Mouse (Mus musculus) kidney, postnatal 10 days (tissue): ENCODE results near the gene Slc25a45.
A peak's percentile ranks its signal among the peaks of the same experiment; 100 is the strongest.
"Not testable (repeated sequence)": the region's sequence is repeated elsewhere in the genome, so short reads cannot be mapped to it uniquely, and the experiment has no call there.

Experiments
- DNase-seq: peaks from one replicate; pipeline ENCODE4 v3.0.0; 2021; ENCODE audit warnings: mixed read lengths

The Slc25a45 gene

DNA sequence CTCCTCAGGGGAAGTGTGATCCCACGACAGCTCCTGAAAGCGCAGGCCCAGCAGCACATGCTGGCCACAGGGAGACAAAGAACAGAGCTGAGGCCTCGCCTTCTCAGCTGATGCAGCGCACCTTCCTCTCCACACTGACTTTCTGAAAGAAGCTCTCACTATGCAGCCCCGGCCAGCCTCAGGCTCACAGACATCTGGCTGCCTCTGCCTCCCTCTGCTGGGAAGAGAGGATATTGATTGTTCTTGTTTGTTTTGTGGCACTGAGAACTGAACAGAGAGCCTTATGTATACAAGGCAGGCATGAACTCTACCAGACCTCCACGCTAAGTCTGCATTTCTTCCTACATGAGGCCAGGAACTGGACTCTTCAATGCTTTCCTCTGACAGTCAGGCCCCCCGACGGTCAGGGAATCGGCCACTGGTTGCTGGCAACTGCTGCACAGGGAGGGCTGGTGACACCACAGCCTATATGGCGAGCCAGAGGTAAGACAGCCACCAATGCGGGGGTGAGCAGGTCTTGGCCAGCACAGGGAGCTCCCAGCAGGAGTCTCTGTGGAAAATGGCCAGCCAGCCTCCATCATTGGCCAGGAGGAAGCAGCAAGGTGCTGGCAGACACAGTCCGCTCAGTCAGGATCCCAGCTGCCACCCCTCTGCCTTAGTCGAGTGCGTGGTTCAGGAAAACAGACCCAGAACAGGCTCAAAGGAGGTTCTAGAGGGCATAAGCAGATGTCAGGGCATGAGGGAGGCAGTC lies 15.1 kb upstream of the Slc25a45 start:
- DNase-seq, result no peak

DNA sequence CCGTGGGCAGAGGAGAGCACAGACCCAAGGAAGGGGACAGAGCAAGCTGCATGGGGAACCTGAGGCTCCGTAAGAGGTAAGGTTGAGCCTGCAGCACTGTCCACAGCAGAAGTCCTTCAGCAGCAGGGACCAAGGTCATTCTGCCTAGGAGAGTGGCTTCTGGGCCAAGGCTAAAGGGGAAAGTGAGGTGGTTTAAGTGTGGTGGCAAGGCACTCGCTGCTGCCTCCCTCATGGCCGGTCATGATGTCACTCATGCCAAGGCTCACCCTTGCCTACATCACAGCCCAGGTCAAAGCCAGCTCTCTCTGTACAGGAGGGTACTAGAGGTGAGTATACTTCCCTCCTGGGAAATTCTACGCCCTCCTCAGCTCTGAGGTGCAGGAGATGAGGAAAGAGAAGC lies 13.8 kb upstream of the Slc25a45 start:
- no peak for DNase-seq

DNA sequence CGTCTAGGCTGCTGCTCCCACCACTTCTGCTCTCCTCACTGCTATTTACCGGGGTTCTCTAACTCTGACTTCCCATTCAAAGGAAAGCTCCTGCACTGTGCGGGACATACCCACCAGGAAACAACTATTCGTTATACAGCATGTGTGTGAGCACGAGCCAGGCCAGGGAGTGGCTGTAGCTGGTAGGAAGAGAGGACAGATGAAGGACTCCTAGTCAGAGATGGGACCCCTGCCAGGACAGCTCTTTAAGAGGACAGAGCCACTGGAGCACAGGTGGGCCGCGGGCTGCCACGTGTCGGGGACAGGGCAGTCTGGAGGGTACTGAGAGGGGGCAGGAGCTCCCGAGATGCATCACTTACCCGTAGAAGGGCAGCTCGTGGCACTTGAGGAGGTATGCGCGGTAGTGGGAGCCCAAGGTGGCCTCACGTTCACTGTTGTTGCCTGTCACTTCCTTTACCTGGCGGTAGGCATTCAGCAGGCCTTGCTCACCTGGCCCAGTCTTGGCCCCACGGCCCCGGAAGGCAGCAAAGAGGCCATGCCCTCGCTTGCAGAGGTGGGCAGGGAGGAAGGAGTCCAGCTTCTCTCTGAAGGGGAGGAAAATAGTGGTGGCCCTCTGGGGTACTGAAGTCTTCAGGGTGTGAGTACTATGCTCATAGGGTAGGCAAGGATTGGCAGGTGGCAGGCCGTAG lies 12.8 kb upstream of the Slc25a45 start:
- no peak for DNase-seq

DNA sequence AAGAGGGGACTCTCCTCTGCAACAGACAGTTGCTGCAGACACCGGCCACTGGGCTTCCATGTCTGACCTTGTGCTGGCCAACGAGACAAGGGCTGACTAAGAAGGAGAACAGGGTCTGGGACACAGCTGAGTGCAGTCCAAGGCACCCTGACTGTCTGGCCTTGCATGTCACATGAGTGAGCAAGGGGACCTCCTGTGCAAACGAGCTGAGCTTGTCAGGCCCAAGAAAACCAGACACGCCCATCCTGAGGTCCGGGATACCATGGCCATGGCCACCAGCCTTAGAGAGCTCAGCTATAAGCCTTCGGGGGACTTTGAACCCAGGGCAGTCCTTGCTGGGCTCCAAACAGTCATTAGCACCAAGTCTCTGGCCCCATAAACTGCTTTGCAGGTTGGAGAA lies 9.5 kb upstream of the Slc25a45 start:
- no peak for DNase-seq

DNA sequence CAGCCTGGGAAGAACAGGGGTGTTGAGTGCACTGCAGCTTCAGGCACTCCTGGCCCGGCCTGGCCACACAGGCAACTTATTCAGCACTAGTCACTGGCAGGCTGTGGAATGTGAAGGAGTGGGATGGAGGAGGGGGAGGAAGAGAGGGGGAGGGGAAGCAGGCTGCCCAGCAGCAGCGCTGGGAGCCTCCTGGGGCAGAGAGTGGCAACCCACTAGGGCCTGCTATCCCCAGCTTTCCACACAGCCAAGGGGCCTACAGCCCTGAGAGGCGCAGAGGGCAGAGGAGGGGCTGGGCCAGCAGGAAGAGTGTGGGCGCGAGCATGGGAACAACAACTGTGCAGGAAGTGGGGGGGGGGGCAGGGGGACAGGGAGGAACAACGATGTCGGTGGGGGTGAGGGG lies 6.3 kb upstream of the Slc25a45 start:
- peak; percentile 73 for DNase-seq

DNA sequence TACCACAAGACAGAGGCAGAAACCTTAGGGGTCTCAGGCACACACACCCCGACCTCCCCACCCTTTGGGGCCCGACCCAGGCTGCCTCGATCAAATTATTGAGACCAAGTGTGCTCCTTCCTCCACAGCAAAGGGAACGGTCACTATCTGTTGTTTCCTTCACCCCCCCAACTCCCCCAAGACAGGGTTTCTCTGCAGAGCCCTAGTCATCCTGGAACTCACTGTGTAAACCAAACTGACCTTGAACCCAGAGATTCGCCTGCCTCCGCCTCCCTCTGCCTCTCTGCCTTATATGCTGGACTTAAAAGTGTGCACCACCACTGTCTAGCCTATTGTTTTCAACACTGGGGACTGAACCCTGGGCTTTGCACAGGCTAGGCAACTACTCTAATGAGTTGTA lies 5.9 kb upstream of the Slc25a45 start:
- no peak for DNase-seq

DNA sequence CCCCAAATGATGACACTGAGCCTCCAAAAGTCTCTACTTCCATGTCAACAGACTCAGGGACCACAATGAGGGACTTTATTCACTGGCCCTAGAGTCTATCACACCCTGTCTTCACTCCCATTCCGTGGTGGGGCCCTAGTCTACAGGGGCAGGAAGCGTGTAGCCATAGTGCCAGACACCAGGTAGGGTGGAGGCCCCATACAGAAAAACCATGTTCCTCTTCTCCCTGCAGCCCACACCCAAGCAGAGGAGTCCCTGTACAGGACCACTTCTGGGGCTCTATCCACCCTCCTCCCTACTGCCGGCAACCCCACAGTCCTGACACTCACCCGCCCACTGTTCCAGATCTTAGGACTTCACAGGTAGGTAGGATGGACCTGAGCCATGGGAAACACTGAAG lies 5.1 kb upstream of the Slc25a45 start:
- no peak for DNase-seq

DNA sequence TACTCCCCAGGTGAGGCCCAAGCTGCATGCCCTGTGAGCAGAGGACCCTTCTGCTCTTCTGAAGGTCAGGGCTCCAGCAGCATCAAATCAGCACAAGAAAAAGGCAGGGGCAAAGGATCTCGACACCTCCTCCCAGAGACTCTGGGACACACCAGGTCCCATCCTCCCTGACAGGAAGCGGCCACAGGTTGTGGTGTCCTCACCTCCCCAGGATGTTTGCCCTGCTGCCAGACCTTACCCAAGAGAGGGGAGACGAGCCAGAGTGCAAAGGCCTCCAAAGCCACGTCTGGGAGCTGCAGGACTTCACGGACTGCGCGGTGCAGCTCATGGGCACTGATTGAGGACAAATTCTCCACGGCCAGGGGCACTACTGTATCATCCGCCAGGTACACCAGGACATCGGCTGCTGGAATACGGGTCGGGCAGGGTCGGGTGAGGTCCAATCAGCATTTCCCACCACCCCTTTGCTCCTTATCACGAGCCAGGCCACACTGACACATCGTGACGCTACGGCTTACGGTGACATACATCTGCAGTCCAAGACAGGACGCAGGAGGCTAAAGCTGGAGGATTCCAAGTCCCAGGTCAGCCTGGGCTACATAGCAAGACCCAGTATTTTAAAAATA lies 4.6 kb upstream of the Slc25a45 start:
- no peak for DNase-seq

DNA sequence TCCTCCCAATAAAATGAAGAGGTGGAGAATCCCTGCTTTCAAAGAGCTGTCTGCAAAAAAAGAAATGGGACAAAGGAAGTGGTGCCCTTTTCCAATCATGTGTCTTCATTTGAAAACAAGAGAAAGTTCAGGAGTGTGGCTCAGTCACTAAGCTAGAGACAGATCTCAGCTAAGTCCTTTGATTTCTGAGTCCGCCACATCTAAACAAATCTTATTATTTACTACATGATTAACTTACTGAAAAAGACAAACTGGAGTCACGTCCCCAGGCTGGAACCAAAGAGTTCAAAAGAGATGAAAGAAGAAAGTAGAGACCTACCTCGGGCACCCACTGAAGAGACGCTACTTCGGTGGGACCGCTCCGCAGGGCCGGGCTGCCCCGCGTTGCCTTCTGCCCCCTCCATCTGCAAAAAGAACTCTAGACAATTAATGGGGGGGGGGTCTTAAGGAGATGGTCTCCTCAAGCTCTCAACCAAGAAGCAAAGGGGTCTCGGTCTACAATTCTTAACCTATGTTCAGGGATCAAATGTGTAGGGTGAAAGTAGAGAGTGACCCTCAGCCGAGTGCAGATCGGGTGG lies 3.1 kb upstream of the Slc25a45 start:
- DNase-seq, result no peak

DNA sequence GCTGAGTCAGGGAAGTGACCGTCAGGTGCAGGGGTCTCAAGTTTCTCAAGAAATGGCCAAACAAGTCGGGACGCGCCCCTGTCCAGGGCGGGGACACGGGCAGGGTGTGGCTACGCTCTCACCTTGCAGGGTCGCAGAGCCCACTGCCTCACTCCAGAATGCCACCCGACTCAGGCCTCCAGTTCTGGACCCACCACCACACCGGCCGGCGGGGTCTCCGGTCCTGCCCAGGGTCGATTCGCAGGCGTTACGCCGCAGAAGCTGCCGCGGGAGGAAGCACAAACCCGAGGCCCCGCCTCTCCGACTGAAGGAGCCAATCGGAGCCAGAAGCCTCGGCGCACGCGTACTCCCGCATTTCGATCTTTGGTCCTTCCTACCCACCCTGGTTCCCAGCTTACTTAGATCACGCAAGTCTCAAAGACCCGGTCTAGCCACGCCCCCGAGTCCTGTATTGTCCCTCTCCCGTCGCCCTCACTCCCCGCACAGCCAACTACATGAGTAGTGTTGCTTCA lies 2.6 kb upstream of the Slc25a45 start, which contains the start of gene Frmd8:
Frmd8 (minus strand) TSS at position 306 of the 512 bp plus-strand sequence.
- DNase-seq, result peak; percentile 97

DNA sequence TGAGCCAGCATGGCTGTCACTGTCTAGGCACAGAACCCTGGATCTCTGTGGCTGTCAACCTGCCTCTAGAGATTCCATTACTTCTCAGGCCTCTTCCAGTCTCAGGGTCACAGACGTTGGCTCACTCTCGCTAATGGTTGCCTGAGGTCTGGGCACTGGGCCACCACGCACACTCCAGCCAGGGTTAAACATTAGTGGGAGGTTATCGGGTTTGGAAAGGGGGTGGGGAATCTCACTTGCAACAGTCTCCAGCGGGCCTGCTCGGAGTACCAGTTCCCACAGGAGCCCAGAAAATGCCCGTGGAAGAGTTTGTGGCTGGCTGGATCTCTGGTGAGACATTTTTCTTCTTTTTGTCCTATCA lies 734 bp downstream of the Slc25a45 start:
- DNase-seq, result peak; percentile 85

DNA sequence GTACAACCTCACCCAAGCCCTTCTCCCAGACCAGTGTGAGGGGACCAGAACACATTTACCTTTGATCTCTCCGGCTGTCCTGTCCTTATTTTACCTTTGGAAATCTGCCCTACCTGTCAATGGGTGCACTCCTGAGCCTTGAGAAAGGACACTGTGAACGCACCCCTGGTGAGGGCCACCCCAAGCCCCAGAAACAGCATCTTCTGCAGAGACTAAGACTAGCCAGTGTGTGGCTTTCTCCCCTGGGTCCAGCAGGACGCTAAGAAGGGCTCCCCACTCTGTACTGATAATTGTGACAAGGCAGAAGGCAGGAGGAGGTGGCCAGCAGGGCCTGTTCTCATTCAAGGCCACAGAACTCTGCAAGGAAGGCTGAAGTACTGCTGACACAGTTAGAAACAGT lies 1.3 kb downstream of the Slc25a45 start:
- DNase-seq, result no peak

DNA sequence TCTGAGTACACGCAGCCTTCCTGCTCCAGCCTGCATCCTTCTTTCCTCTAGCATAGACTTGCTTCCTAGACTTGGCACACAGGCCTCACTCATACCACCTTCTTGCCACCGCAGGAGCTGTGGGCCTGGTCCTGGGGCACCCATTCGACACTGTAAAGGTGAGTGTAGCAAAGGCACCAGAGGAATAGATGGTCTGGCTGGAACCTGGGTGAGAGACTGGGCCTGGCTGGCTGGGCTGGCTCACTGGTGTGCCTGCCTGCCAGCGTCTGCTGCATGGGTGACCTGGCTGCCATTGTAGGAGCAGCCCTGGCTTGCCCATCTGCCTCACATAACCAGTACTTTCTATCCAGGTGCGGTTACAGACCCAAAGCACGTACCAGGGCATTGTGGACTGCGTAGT lies 2.1 kb downstream of the Slc25a45 start:
- no peak for DNase-seq

DNA sequence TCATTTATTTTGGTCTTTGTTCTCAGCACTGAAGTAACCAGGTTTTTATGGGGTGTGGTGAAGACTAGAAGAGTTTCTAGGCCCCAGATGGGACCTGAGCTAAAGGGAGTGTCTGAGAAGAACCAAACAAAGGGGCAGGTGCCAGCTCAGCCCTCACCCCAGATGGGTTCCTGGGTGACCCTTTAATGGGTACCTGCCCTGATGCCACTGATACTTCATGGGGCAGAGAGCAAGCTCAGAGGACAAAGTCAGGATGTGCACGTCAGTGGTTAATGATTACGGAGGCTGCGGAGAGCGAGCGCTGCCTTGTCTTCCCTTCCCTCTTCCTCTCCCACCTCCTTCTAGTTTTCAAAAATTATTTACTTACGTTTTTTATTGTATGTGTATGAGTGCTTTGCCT lies 3.5 kb downstream of the Slc25a45 start:
- peak; percentile 49 for DNase-seq

DNA sequence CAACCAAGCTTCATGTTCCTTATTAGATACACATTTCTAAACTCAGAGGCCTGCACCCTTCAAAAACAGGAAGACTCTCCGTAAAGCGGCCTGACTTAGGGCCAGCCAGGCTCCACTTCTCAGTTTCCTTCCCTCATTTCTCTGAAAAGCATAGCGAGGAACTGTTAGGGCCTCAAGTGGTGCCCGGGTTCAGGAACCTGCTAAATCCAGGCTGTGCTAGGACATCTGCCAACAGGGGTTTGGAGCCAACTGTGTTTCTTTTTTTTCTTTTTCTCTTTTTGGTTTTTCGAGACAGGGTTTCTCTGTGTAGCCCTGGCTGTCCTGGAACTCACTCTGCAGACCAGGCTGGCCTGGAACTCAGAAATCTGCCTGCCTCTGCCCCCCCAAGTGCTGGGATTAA lies 4.5 kb downstream of the Slc25a45 start:
- not testable (repeated sequence) for DNase-seq

DNA sequence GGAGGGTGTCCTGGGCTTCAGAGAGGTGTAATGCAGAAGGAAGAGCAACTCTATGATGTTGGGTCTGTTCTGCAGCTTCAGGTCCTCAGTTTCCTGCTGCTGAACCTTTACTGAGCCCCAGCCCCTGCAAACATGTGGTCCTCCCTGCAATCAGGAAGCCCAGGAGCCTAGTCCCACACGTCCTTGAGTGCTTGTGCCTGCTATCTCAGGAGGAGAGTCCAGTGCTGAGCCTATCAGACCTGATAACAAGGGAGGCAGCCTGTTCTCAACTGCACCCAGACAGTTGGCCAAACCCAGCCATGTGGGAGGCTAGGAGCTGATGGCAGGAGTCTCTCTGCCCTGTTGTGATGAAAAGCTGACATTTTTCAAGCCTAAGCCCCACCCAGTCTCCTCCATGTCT lies 6.3 kb downstream of the Slc25a45 start:
- no peak for DNase-seq

DNA sequence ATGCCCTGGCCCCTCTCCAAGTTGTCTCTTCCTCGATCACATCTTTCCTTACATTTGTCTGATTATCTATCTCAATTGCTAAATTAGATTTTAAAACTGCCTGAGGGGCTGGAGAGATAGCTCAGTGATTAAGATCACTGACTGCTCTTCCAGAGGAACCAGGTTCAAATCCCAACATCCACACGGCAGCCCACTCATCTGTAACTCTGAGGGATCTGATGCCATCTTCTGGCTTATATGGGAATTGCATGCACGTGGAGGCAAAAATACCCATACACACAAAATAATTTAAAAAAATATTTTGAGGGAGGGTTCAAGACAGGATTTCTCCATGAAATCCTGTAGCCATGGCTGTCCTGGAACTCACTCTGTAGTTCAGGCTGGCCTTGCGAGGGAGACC lies 8.2 kb downstream of the Slc25a45 start:
- no peak for DNase-seq

DNA sequence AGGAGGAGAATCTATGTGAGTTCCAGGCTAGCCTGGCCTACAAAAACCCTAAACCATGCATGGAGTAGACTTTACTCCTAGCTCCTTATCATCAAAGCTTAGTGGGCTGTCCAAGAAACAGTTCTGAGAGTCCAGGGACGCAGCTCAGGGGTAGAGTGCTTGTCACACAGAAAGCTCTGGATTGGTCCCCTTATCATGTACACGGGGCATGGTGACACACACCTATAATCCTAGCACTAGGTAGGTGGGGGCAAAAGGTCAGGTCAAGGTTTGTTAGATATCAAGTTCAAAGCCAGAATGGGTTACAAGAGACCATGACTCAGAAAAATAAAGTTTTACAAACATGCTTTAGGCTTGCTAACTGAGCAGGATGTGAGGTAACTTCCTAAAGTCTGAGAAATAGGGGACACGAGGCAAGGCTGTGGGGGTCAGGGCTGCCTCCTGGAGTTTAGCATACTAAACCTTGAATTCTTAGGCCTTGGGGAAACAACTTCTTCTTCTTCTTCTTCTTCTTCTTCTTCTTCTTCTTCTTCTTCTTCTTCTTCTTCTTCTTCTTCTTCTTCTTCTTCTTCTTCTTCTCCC lies 9.7 kb downstream of the Slc25a45 start:
- no peak for DNase-seq

DNA sequence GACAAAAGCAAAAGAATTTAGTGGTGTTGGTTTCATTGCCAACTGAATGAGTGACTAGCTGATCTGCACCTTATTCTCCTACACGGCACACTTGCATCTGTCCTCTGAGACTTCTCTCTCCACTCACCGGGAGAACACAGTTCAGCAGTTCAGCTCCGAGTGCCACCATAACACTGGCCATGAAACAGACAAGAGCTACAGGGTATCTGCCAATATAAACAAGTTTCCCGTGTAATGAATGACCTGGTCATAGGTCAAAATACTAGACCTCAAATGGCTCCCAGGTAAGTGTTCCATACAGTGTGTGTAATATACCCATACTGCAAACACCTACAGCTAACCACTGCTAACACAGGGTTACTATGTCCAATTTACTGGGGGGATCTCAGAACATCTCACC lies 11.6 kb downstream of the Slc25a45 start:
- no peak for DNase-seq

DNA sequence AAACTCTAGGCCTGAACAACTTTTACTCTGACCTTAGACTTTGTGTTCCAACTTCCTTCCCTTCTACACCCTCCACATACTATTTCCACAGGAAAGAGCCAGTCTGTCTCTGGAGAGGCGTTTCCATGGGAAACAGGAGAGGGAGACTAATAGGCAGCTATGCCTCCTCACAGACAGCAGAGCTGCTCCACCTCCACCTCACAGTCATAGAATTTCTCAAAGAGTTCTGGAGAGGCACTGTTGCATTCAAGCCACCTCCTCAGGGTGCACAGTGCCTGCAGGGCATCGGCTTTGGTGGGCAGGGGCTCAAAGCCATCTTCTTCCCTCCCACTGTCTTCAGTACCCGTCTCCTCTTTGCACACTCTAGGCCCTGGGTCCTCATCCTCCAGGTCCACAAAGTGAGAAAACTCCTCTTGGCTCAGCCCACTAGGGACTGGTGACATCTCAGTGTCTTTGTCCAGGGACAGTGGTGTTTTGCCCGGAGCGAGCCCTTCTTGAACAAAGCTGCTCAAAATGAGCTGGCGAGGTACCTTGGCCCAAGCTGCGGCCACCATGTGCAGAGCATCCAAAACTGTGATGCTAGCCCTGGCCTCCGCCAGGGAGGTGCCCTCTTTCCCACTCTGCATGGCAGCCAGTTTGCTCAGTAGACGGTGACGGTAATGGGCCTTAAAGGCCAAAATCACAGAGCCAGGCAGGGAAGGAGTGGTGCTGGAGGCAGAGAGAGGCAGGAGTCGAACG lies 14.1 kb downstream of the Slc25a45 start:
- no peak for DNase-seq

DNA sequence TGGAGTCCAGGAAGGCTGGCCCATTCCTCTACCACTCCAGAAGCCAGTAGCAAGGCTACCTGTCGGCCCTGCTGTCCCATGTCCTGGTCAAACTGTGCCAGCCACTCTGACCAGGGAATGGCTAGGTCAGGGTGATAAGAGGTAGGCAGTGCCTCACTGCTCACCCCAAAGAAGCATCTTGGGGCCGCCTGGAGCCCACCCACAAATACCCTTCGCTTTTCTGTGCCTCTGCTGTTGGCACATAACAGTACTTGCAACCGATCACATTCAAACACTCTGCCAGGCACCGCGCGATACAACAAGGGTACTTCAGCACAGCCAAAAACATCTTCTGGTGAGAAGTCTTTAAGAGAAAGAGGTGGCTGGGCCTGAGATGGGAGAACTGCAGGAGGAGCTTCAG lies 14.7 kb downstream of the Slc25a45 start:
- DNase-seq, result no peak

DNA sequence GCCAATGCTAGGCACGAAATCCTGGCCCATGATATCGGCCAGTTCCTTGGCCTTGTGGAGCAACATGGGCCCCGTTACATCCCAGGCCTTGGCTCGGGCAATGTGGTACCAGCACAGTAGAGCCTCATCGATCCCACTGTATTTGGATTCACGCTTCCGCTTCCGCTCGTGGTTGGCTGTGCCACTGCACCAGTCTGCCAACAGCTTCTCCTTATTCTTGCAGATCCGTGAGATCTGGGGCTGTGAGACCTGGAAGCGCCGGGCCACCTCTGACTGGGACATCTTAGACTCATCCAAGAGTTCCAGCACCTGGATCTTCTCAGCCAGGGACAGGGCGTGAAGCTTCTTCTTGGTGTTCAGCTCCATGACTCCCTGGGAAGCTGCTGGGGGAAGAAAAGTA lies 15.1 kb downstream of the Slc25a45 start:
- no peak for DNase-seq
